Mouse (Mus musculus): ENCODE measurements around the gene Tinagl1. TPM values are rescaled to one million over a fixed set of nuclear protein-coding genes. Genes with fewer than 3 reads are reported as not detected.
A peak's percentile ranks its signal among the peaks of the same experiment; 100 is the strongest.

Tinagl1 gene
- 6.6 and 8.5 TPM in 2 replicates for polyA plus RNA-seq (2014; fragmentation: Nextera tagmentation; extraction: Ambion mirVana)

DNA sequence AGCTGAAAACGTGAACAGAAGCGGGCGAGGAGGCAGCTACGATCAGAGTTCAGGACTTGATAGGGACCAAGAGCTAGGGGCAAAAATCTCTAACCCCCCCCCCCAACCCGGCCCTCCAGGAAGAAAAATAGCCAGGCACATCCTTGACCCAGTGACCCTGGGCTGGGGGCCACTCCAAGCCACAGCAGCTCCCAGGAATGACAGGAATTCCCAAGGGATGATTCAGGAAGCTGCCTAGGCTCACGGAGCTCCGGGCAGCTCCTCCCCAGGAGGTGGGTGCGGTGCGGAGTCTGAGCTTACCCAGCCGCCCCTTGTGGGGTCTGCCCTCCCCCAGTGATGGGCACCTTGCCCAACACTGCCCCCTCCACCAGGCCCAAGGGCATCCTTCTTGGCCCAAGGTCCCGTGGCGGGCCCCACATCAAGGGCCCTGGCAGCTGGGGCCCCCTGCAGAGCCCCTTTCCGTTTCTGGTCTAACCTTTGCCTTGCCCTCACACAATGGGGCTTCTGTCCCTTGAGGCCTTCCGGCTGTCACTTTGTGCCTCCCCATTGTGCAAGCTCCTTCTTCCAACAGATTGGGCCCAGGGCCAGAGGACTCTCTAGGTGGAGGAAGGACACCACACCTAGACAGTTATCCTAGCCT is at the start of gene Tinagl1:
Tinagl1 (minus strand) TSS at position 51 of the 640 bp plus-strand sequence.
- H3K36me3 ChIP-seq (replicated peaks; ENCODE audit: control insufficient read depth, insufficient read depth), result no peaks in the 10 kb centered on the region
- under 1% methylated on average over 14 of the region's 14 CpGs for WGBS
- peak within 1 kb of the TSS; percentile 34 for H3K4me2 ChIP-seq (replicated peaks)
- no peak within 1 kb of the TSS for H3K27ac ChIP-seq
- H3K4me3 ChIP-seq (replicated peaks; ENCODE audit: low read length), result peak within 1 kb of the TSS; percentile 10
- H3K9me3 ChIP-seq (ENCODE audit: control insufficient read depth, low read length), result no peaks in the 10 kb centered on the region
- DNase-seq (ENCODE audit: low spot score) (no peak), ATAC-seq (ENCODE audit: low FRiP score) (no peak)
- H3K4me1 ChIP-seq (replicated peaks; ENCODE audit: control insufficient read depth, insufficient read depth, low read length), result peaks cover 10% of the 10 kb centered on the region; the same call in 1 of the 2 replicates
- no peak within 1 kb of the TSS for H3K9ac ChIP-seq
- H3K27me3 ChIP-seq (ENCODE audit: control insufficient read depth, insufficient read depth, low read length), result peaks cover 29% of the 10 kb centered on the region

GRCm38 (mm10) chr4:130224071-130224470 is 49.1 kb upstream of the Tinagl1 start:
- Histone ChIP-seq H3K4me2 (replicated peaks) (no peak overlapping the region), H3K36me3 (replicated peaks; ENCODE audit: control insufficient read depth, insufficient read depth) (no peaks in the 10 kb centered on the region), H3K27ac (no peak overlapping the region), H3K27me3 (ENCODE audit: control insufficient read depth, insufficient read depth, low read length) (no peaks in the 10 kb centered on the region), H3K4me3 (replicated peaks; ENCODE audit: low read length) (no peak overlapping the region), H3K9ac (no peak overlapping the region), H3K9me3 (ENCODE audit: control insufficient read depth, low read length) (no peaks in the 10 kb centered on the region), H3K4me1 (replicated peaks; ENCODE audit: control insufficient read depth, insufficient read depth, low read length) (no peaks in the 10 kb centered on the region)
- ATAC-seq (ENCODE audit: low FRiP score), result no peak
- DNase-seq (ENCODE audit: low spot score), result no peak

GRCm38 (mm10) chr4:130222179-130222578 is 47.3 kb upstream of the Tinagl1 start, which contains the start of gene Gm853:
Gene Gm853 (minus strand): TSS chr4:130222401.
- no peaks in the 10 kb centered on the region for H3K9me3 ChIP-seq (ENCODE audit: control insufficient read depth, low read length)
- 67% methylated on average over 4 of the region's 4 CpGs for WGBS
- H3K4me2 ChIP-seq (replicated peaks), result no peak within 1 kb of the TSS
- no peaks in the 10 kb centered on the region for H3K36me3 ChIP-seq (replicated peaks; ENCODE audit: control insufficient read depth, insufficient read depth)
- no peak within 1 kb of the TSS for H3K27ac ChIP-seq
- H3K27me3 ChIP-seq (ENCODE audit: control insufficient read depth, insufficient read depth, low read length), result no peaks in the 10 kb centered on the region
- no peaks in the 10 kb centered on the region for H3K4me1 ChIP-seq (replicated peaks; ENCODE audit: control insufficient read depth, insufficient read depth, low read length)
- no peak within 1 kb of the TSS for H3K9ac ChIP-seq
- no peak for ATAC-seq (ENCODE audit: low FRiP score)
- no peak within 1 kb of the TSS for H3K4me3 ChIP-seq (replicated peaks; ENCODE audit: low read length)
- DNase-seq (ENCODE audit: low spot score), result no peak

GRCm38 (mm10) chr4:130220176-130220575 is 45.3 kb upstream of the Tinagl1 start:
- no peaks in the 10 kb centered on the region for H3K36me3 ChIP-seq (replicated peaks; ENCODE audit: control insufficient read depth, insufficient read depth)
- H3K9ac ChIP-seq, result no peak overlapping the region
- H3K9me3 ChIP-seq (ENCODE audit: control insufficient read depth, low read length), result no peaks in the 10 kb centered on the region
- 81% methylated on average over 9 of the region's 9 CpGs for WGBS
- no peak for ATAC-seq (ENCODE audit: low FRiP score)
- H3K27me3 ChIP-seq (ENCODE audit: control insufficient read depth, insufficient read depth, low read length), result no peaks in the 10 kb centered on the region
- H3K27ac ChIP-seq, result no peak overlapping the region
- DNase-seq (ENCODE audit: low spot score), result no peak
- H3K4me2 ChIP-seq (replicated peaks), result no peak overlapping the region
- no peaks in the 10 kb centered on the region for H3K4me1 ChIP-seq (replicated peaks; ENCODE audit: control insufficient read depth, insufficient read depth, low read length)
- H3K4me3 ChIP-seq (replicated peaks; ENCODE audit: low read length), result no peak overlapping the region

DNA sequence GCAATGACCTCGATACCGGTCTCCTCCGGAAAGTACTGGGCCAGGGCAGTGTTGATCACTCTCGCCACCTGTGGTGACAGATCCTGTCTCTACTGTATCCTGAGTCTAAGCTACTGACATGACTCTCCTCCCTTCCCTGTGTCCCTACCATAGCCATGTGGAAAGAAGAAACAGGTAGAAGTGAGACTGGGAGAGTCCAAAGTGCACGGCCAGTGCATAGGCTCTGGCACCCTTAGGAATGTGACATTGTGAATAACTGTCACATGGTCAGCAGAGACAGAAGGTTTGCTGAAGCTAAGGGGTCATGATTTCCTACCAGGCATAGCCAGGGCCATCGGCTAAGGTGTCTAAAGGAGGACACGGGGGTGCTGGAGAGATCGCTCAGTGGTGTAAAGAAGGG is 40.5 kb upstream of the Tinagl1 start:
- Histone ChIP-seq H3K9ac (no peak overlapping the region), H3K27me3 (ENCODE audit: control insufficient read depth, insufficient read depth, low read length) (no peaks in the 10 kb centered on the region), H3K9me3 (ENCODE audit: control insufficient read depth, low read length) (no peaks in the 10 kb centered on the region), H3K4me3 (replicated peaks; ENCODE audit: low read length) (no peak overlapping the region), H3K4me1 (replicated peaks; ENCODE audit: control insufficient read depth, insufficient read depth, low read length) (no peaks in the 10 kb centered on the region), H3K36me3 (replicated peaks; ENCODE audit: control insufficient read depth, insufficient read depth) (no peaks in the 10 kb centered on the region), H3K4me2 (replicated peaks) (no peak overlapping the region), H3K27ac (no peak overlapping the region)
- 89% methylated on average over 8 of the region's 8 CpGs for WGBS
- DNase-seq (ENCODE audit: low spot score), result no peak
- no peak for ATAC-seq (ENCODE audit: low FRiP score)

- H3K27me3 ChIP-seq (ENCODE audit: control insufficient read depth, insufficient read depth, low read length), result no peaks in the 10 kb centered on the region
- DNase-seq (ENCODE audit: low spot score), result no peak
- no peak overlapping the region for H3K4me2 ChIP-seq (replicated peaks)
- no peak for ATAC-seq (ENCODE audit: low FRiP score)
- no peak overlapping the region for H3K27ac ChIP-seq
- H3K9ac ChIP-seq, result no peak overlapping the region
- 81% methylated on average over 10 of the region's 10 CpGs for WGBS
- no peaks in the 10 kb centered on the region for H3K36me3 ChIP-seq (replicated peaks; ENCODE audit: control insufficient read depth, insufficient read depth)
- no peak overlapping the region for H3K4me3 ChIP-seq (replicated peaks; ENCODE audit: low read length)
- H3K4me1 ChIP-seq (replicated peaks; ENCODE audit: control insufficient read depth, insufficient read depth, low read length), result no peaks in the 10 kb centered on the region
- no peaks in the 10 kb centered on the region for H3K9me3 ChIP-seq (ENCODE audit: control insufficient read depth, low read length)
Observed at GRCm38 (mm10) chr4:130213857-130214256, 38.9 kb upstream of the Tinagl1 start.

DNA sequence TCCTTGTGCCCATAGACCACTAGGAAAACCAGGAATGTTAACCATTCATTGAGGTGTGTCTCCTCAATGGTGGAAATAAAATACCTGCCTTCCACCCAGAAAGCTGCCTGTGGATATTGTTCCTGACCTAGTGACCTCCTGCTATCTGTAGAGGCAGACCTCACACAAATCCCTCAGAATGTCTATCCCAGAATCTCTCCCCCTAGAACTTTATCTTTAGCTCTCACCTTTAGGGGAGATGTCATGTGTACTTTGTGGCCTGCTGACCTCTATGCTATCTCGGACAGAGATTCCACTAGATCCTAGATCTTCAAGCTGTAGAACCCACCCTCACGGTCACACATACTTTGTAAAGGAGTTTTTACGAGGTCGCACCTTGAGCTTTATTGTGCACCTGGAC is 38.3 kb upstream of the Tinagl1 start:
- H3K4me1 ChIP-seq (replicated peaks; ENCODE audit: control insufficient read depth, insufficient read depth, low read length), result no peaks in the 10 kb centered on the region
- no peaks in the 10 kb centered on the region for H3K9me3 ChIP-seq (ENCODE audit: control insufficient read depth, low read length)
- H3K36me3 ChIP-seq (replicated peaks; ENCODE audit: control insufficient read depth, insufficient read depth), result no peaks in the 10 kb centered on the region
- H3K27ac ChIP-seq, result no peak overlapping the region
- ATAC-seq (ENCODE audit: low FRiP score) (no peak), DNase-seq (ENCODE audit: low spot score) (no peak)
- 94% methylated on average over 4 of the region's 4 CpGs for WGBS
- no peak overlapping the region for H3K9ac ChIP-seq
- H3K4me3 ChIP-seq (replicated peaks; ENCODE audit: low read length), result no peak overlapping the region
- H3K27me3 ChIP-seq (ENCODE audit: control insufficient read depth, insufficient read depth, low read length), result no peaks in the 10 kb centered on the region
- H3K4me2 ChIP-seq (replicated peaks), result no peak overlapping the region

DNA sequence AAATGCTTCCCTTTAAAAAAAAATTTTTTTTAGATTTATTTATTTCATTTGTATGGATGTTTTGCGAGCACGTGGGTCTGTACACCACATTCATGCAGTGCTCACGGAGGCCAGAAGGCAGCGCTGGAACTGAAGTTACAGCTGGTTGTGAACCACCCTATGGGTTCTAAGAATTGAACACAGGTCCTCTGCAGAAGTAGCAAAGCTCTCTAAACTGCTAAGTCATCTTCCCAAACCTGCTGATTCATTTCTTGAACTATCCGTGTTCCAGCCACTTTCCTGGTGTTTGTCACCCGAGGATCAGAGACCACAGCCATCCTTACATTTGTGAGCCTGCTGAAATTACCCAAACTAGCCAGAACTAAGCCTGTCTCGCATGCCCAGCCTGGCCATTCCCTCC is 37.5 kb upstream of the Tinagl1 start:
- ATAC-seq (ENCODE audit: low FRiP score) (no peak), DNase-seq (ENCODE audit: low spot score) (no peak)
- Histone ChIP-seq H3K9me3 (ENCODE audit: control insufficient read depth, low read length) (no peaks in the 10 kb centered on the region), H3K27ac (no peak overlapping the region), H3K36me3 (replicated peaks; ENCODE audit: control insufficient read depth, insufficient read depth) (no peaks in the 10 kb centered on the region), H3K4me3 (replicated peaks; ENCODE audit: low read length) (no peak overlapping the region), H3K4me1 (replicated peaks; ENCODE audit: control insufficient read depth, insufficient read depth, low read length) (no peaks in the 10 kb centered on the region), H3K9ac (no peak overlapping the region), H3K27me3 (ENCODE audit: control insufficient read depth, insufficient read depth, low read length) (no peaks in the 10 kb centered on the region), H3K4me2 (replicated peaks) (no peak overlapping the region)
- 80% methylated on average over 7 of the region's 7 CpGs for WGBS

DNA sequence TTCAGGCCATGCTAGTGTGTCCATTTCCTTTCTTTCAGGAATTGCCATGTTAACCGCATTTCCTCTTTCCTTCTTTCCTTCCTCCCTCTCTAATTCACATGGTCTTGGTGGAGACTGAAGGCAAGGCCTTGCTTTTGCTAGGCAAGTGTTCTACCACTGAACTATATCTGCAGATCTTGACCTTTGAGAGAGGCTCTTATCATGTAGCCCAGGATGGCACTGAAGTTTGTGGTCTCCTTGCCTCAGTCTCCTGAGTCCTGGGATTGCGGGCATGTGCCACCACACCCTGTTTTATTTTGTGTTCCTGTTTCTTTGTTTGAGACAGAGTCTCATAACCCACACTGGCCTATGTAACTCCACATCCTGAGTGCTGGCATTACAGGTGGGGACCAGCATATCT is 36.9 kb upstream of the Tinagl1 start:
- Histone ChIP-seq H3K9me3 (ENCODE audit: control insufficient read depth, low read length) (no peaks in the 10 kb centered on the region), H3K4me1 (replicated peaks; ENCODE audit: control insufficient read depth, insufficient read depth, low read length) (no peaks in the 10 kb centered on the region), H3K4me2 (replicated peaks) (no peak overlapping the region), H3K27ac (no peak overlapping the region), H3K36me3 (replicated peaks; ENCODE audit: control insufficient read depth, insufficient read depth) (no peaks in the 10 kb centered on the region), H3K27me3 (ENCODE audit: control insufficient read depth, insufficient read depth, low read length) (no peaks in the 10 kb centered on the region), H3K4me3 (replicated peaks; ENCODE audit: low read length) (no peak overlapping the region), H3K9ac (no peak overlapping the region)
- 100% methylated on average over 2 of the region's 2 CpGs for WGBS
- DNase-seq (ENCODE audit: low spot score) (no peak), ATAC-seq (ENCODE audit: low FRiP score) (no peak)
